Mouse (Mus musculus) heart, postnatal 0 days (tissue): Measurements from ENCODE around the gene Themis2.

Experiments used
- CTCF ChIP-seq: IDR thresholded peaks from 2 replicates; pipeline ENCODE4 v1.5.1; 2016; ENCODE audit warnings: antibody characterized with exemption, control low read depth, low read depth
- EP300 ChIP-seq: IDR thresholded peaks from 2 replicates; pipeline ENCODE4 v1.6.1; 2016; ENCODE audit warnings: antibody characterized with exemption, low read depth

GRCm38 (mm10) chr4:132746911-132747517 is 49.2 kb downstream of the Themis2 start:
- TF ChIP-seq CTCF (no peak), EP300 (no peak)
